Mouse (Mus musculus) left cerebral cortex, adult 2 months (tissue): Measurements from ENCODE around the gene Olfr545. TPM values are rescaled to one million over a fixed set of nuclear protein-coding genes. Genes with fewer than 3 reads are reported as not detected.

ENCODE experiments used
- DNase-seq, 2 experiments: peaks; one replicate each; pipeline ENCODE4 v3.0.0; 2021 to 2022; ENCODE audit warnings: low spot score in 2 of 2, mixed read lengths in 1 of 2; ENCODE audit errors: extremely low spot score in 1 of 2
- H3K27ac ChIP-seq: fragments of 200-600 bp; 2 replicates; pipeline ENCODE4 v1.8.1; 2022
- H3K4me3 ChIP-seq: fragments of 200-600 bp; 2 replicates; pipeline ENCODE4 v1.8.1; 2022
- CTCF ChIP-seq: fragments of 200-600 bp; IDR thresholded peaks from 2 replicates; pipeline ENCODE4 v1.8.1; 2022; ENCODE audit warnings: antibody characterized with exemption, mild to moderate bottlenecking, moderate library complexity
- intact Hi-C: fragments of 180-260 bp; cut with DNase I; formaldehyde crosslinking; loops from one replicate; pipeline ENCODE4 v1.15.1; 2025
- long read RNA-seq, 2 experiments: library from polyadenylated mRNA; stranded (forward); transcript quantifications; one replicate each; pipeline ENCODE4 v2.0.0; 2021; ENCODE audit warnings: borderline mapping rate in 2 of 2
- total RNA-seq, 2 experiments: library from RNA; stranded (reverse); gene quantifications; 2 replicates each; pipeline ENCODE4 v1.2.3; 2021

Gene Olfr545
- not detected for total RNA-seq
- long read RNA-seq, experiment 1, result 0 reads
- long read RNA-seq, experiment 2, result 0 reads

- no peak for DNase-seq
- no peak within 1 kb of the TSS for H3K4me3 ChIP-seq
- no peak within 1 kb of the TSS for H3K27ac ChIP-seq
- no peak for TF ChIP-seq CTCF
- intact Hi-C loops, result no loop called here
Measured at GRCm38 (mm10) chr7:102499473-102499872, at the start of gene Olfr545. Gene Olfr545, minus strand, starts transcription at chr7:102499573.

GRCm38 (mm10) chr7:102541251-102541650 lies 41.9 kb upstream of the Olfr545 start:
- DNase-seq, result no peak
- TF ChIP-seq CTCF, result no peak
- Histone ChIP-seq H3K27ac (no peak overlapping the region), H3K4me3 (no peak overlapping the region)
- intact Hi-C loops, result no loop called here

- Histone ChIP-seq H3K4me3 (no peak within 1 kb of the TSS), H3K27ac (no peak within 1 kb of the TSS)
- intact Hi-C loops, result no loop called here
- TF ChIP-seq CTCF, result no peak
- DNase-seq, result no peak
Measured at GRCm38 (mm10) chr7:102540596-102540995, 41.2 kb upstream of the Olfr545 start, which contains the start of gene Olfr548-ps1. Gene Olfr548-ps1, plus strand, starts transcription at chr7:102540896.

GRCm38 (mm10) chr7:102534449-102534848 lies 35.1 kb upstream of the Olfr545 start, which contains the start of gene Olfr547:
Gene Olfr547, plus strand, starts transcription at chr7:102534749.
- Histone ChIP-seq H3K4me3 (no peak within 1 kb of the TSS), H3K27ac (no peak within 1 kb of the TSS)
- no peak for DNase-seq
- intact Hi-C loops, result no loop called here
- no peak for TF ChIP-seq CTCF

- TF ChIP-seq CTCF, result no peak
- no peak for DNase-seq
- Histone ChIP-seq H3K4me3 (no peak overlapping the region), H3K27ac (no peak overlapping the region)
- intact Hi-C loops, result no loop called here
Measured at GRCm38 (mm10) chr7:102529052-102529451, 29.7 kb upstream of the Olfr545 start.

- no peak for TF ChIP-seq CTCF
- H3K4me3 ChIP-seq, result no peak overlapping the region
- no peak overlapping the region for H3K27ac ChIP-seq
- no peak for DNase-seq
- intact Hi-C loops, result no loop called here
Measured at GRCm38 (mm10) chr7:102517051-102517335, 17.6 kb upstream of the Olfr545 start.

GRCm38 (mm10) chr7:102516261-102517050 lies 17.1 kb upstream of the Olfr545 start:
- Histone ChIP-seq H3K4me3 (no peak overlapping the region), H3K27ac (no peak overlapping the region)
- no peak for DNase-seq
- no peak for TF ChIP-seq CTCF
- intact Hi-C loops, result no loop called here

- Histone ChIP-seq H3K4me3 (no peak overlapping the region), H3K27ac (no peak overlapping the region)
- no peak for TF ChIP-seq CTCF
- intact Hi-C loops, result loop anchor here (5.0 kb wide), 1 partner anchor 183 kb away; the partner anchor contains the start of gene Olfr557
- DNase-seq, result no peak
Measured at GRCm38 (mm10) chr7:102514144-102514543, 14.8 kb upstream of the Olfr545 start.

GRCm38 (mm10) chr7:102512814-102513435 lies 13.6 kb upstream of the Olfr545 start:
- intact Hi-C loops, result loop anchor here (1.0 to 5.0 kb wide), 6 partner anchors 123 to 1430 kb away; partner anchors contain the start of gene Olfr557
- H3K27ac ChIP-seq, result peak overlapping the region; percentile 7; the same call in 1 of the 2 replicates

GRCm38 (mm10) chr7:102511927-102512326 lies 12.6 kb upstream of the Olfr545 start:
- TF ChIP-seq CTCF, result no peak
- intact Hi-C loops, result loop anchor here (2.0 to 5.0 kb wide), 4 partner anchors 185 to 1431 kb away; partner anchors contain the start of gene Olfr557
- Histone ChIP-seq H3K4me3 (no peak overlapping the region), H3K27ac (no peak overlapping the region)
- no peak for DNase-seq

More at GRCm38 (mm10) chr7:102512814-102513435, 13.6 kb upstream of the Olfr545 start:
- DNase-seq, result peak; percentile 86 to 92
- TF ChIP-seq CTCF, result peak; percentile 93
- H3K4me3 ChIP-seq, result peak overlapping the region; percentile 61

- intact Hi-C loops, result loop anchor here (5.0 kb wide), 1 partner anchor 188 kb away; the partner anchor contains the start of gene Olfr557
- no peak for DNase-seq
- H3K27ac ChIP-seq, result no peak overlapping the region
- no peak for TF ChIP-seq CTCF
- H3K4me3 ChIP-seq, result no peak overlapping the region
Measured at GRCm38 (mm10) chr7:102509726-102510125, 10.4 kb upstream of the Olfr545 start.

- TF ChIP-seq CTCF, result no peak
- Histone ChIP-seq H3K27ac (no peak overlapping the region), H3K4me3 (no peak overlapping the region)
- intact Hi-C loops, result no loop called here
- no peak for DNase-seq
Measured at GRCm38 (mm10) chr7:102508666-102509065, 9.3 kb upstream of the Olfr545 start.
